Mouse (Mus musculus): ENCODE measurements around the gene Zfp300. TPM values are rescaled to one million over a fixed set of nuclear protein-coding genes. Genes with fewer than 3 reads are reported as not detected.
A peak's percentile ranks its signal among the peaks of the same experiment; 100 is the strongest.

Zfp300 gene
- 2.8 and 3.1 TPM in 2 replicates for polyA plus RNA-seq (2016; fragmentation: Nextera tagmentation; extraction: Ambion mirVana)

GRCm38 (mm10) chrX:21088983-21089866, at the start of gene Zfp300:
TSS of gene Zfp300 (minus strand) at chrX:21089527.
- Histone ChIP-seq H3K27me3 (replicated peaks) (no peaks in the 10 kb centered on the region), H3K4me3 (peak within 1 kb of the TSS; percentile 34), H3K9ac (peak within 1 kb of the TSS; percentile 6; the same call in 1 of the 2 replicates), H3K27ac (peak within 1 kb of the TSS; percentile 37; the same call in 1 of the 2 replicates), H3K9me3 (no peaks in the 10 kb centered on the region), H3K36me3 (no peaks in the 10 kb centered on the region), H3K4me1 (no peaks in the 10 kb centered on the region), H3K4me2 (replicated peaks) (peak within 1 kb of the TSS; percentile 52)
- 19% methylated on average over 27 of the region's 27 CpGs for WGBS
- ATAC-seq (ENCODE audit: low FRiP score, low read depth), result peak; percentile 94

GRCm38 (mm10) chrX:21115520-21115919, 26.2 kb upstream of the Zfp300 start, which contains the start of gene Ssxa1:
TSS of gene Ssxa1 (plus strand) at chrX:21115820.
- no peak within 1 kb of the TSS for H3K4me2 ChIP-seq (replicated peaks)
- no peak for ATAC-seq (ENCODE audit: low FRiP score, low read depth)
- no peak within 1 kb of the TSS for H3K4me3 ChIP-seq
- WGBS, result 84% methylated on average over 4 of the region's 4 CpGs
- H3K9me3 ChIP-seq, result no peaks in the 10 kb centered on the region
- H3K36me3 ChIP-seq, result no peaks in the 10 kb centered on the region
- H3K4me1 ChIP-seq, result no peaks in the 10 kb centered on the region
- H3K27ac ChIP-seq, result no peak within 1 kb of the TSS
- H3K9ac ChIP-seq, result no peak within 1 kb of the TSS
- no peaks in the 10 kb centered on the region for H3K27me3 ChIP-seq (replicated peaks)

DNA sequence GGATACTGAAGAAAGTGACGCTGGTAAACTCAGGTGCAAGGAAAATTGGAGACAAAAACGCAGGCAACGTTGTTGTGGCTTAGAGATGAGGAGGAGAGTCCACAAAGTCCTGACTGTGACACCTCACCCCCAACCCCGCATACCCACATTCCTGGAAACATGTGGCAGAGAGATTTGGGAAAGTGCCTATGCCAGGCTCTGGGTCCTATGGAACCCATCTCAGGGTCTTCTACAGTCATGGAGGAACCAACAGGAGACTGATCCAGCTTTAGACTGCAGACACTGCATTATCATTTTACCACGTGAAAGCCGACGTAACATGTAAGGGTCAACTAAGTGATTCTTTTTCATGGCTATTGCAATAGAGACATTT, 526 bp upstream of the Zfp300 start:
- Histone ChIP-seq H3K4me3 (peak overlapping the region; percentile 34; the same call in 1 of the 2 replicates), H3K27me3 (replicated peaks) (no peaks in the 10 kb centered on the region), H3K9me3 (no peaks in the 10 kb centered on the region), H3K4me1 (no peaks in the 10 kb centered on the region), H3K27ac (no peak overlapping the region), H3K36me3 (no peaks in the 10 kb centered on the region), H3K4me2 (replicated peaks) (peak overlapping the region; percentile 52), H3K9ac (no peak overlapping the region)
- ATAC-seq (ENCODE audit: low FRiP score, low read depth), result peak; percentile 42
- 49% methylated on average over 7 of the region's 7 CpGs for WGBS

GRCm38 (mm10) chrX:21088645-21088982, 713 bp downstream of the Zfp300 start:
- Histone ChIP-seq H3K4me3 (peak overlapping the region; percentile 34), H3K27ac (no peak overlapping the region), H3K4me1 (no peaks in the 10 kb centered on the region), H3K27me3 (replicated peaks) (no peaks in the 10 kb centered on the region), H3K9ac (peak overlapping the region; percentile 6; the same call in 1 of the 2 replicates), H3K36me3 (0 out of 2 replicates have a peak, but pooled peaks cover 2% of the 10 kb centered on the region), H3K4me2 (replicated peaks) (peak overlapping the region; percentile 52), H3K9me3 (no peaks in the 10 kb centered on the region)
- peak; percentile 43; the same call in 1 of the 2 replicates for ATAC-seq (ENCODE audit: low FRiP score, low read depth)
- 33% methylated on average over 6 of the region's 6 CpGs for WGBS

GRCm38 (mm10) chrX:21068106-21068505, 21.2 kb downstream of the Zfp300 start, which contains the start of gene Spaca5:
TSS of gene Spaca5 (plus strand) at chrX:21068406.
- Histone ChIP-seq H3K9ac (no peak within 1 kb of the TSS), H3K36me3 (no peaks in the 10 kb centered on the region), H3K4me1 (no peaks in the 10 kb centered on the region), H3K9me3 (no peaks in the 10 kb centered on the region), H3K4me2 (replicated peaks) (no peak within 1 kb of the TSS), H3K27me3 (replicated peaks) (no peaks in the 10 kb centered on the region), H3K4me3 (no peak within 1 kb of the TSS), H3K27ac (no peak within 1 kb of the TSS)
- ATAC-seq (ENCODE audit: low FRiP score, low read depth), result no peak

GRCm38 (mm10) chrX:21062544-21062890, 26.8 kb downstream of the Zfp300 start:
- no peaks in the 10 kb centered on the region for H3K9me3 ChIP-seq
- no peak overlapping the region for H3K27ac ChIP-seq
- no peaks in the 10 kb centered on the region for H3K4me1 ChIP-seq
- no peaks in the 10 kb centered on the region for H3K36me3 ChIP-seq
- no peak overlapping the region for H3K9ac ChIP-seq
- WGBS, result 64% methylated on average over 3 of the region's 3 CpGs
- H3K4me3 ChIP-seq, result peak overlapping the region; percentile 45; the same call in 1 of the 2 replicates
- no peaks in the 10 kb centered on the region for H3K27me3 ChIP-seq (replicated peaks)
- peak overlapping the region; percentile 43 for H3K4me2 ChIP-seq (replicated peaks)
- peak; percentile 31 for ATAC-seq (ENCODE audit: low FRiP score, low read depth)

- H3K4me2 ChIP-seq (replicated peaks), result peak within 1 kb of the TSS; percentile 56
- H3K27me3 ChIP-seq (replicated peaks), result no peaks in the 10 kb centered on the region
- WGBS, result 20% methylated on average over 25 of the region's 25 CpGs
- H3K9me3 ChIP-seq, result no peaks in the 10 kb centered on the region
- peak within 1 kb of the TSS; percentile 38; the same call in 1 of the 2 replicates for H3K9ac ChIP-seq
- ATAC-seq (ENCODE audit: low FRiP score, low read depth), result peak; percentile 96
- H3K36me3 ChIP-seq, result no peaks in the 10 kb centered on the region
- H3K27ac ChIP-seq, result no peak within 1 kb of the TSS
- no peaks in the 10 kb centered on the region for H3K4me1 ChIP-seq
- H3K4me3 ChIP-seq, result peak within 1 kb of the TSS; percentile 45
Measured at GRCm38 (mm10) chrX:21061866-21062543, 27.3 kb downstream of the Zfp300 start, which contains the start of gene Zfp182. TSS of gene Zfp182 (minus strand) at chrX:21062316.

GRCm38 (mm10) chrX:21061460-21061859, 27.9 kb downstream of the Zfp300 start:
- peak overlapping the region; percentile 45 for H3K4me3 ChIP-seq
- no peaks in the 10 kb centered on the region for H3K9me3 ChIP-seq
- H3K9ac ChIP-seq, result peak overlapping the region; percentile 38; the same call in 1 of the 2 replicates
- no peaks in the 10 kb centered on the region for H3K27me3 ChIP-seq (replicated peaks)
- WGBS, result 31% methylated on average over 9 of the region's 9 CpGs
- no peaks in the 10 kb centered on the region for H3K36me3 ChIP-seq
- H3K4me2 ChIP-seq (replicated peaks), result peak overlapping the region; percentile 56
- H3K27ac ChIP-seq, result no peak overlapping the region
- ATAC-seq (ENCODE audit: low FRiP score, low read depth), result peak; percentile 70
- H3K4me1 ChIP-seq, result no peaks in the 10 kb centered on the region

Other genes starting within 250 kb of the Zfp300 start
- gene Timp1, start 219.4 kb downstream of the Zfp300 start, polyA plus RNA-seq (2016; fragmentation: Nextera tagmentation; extraction: Ambion mirVana), result 6.1 and 7.8 TPM in 2 replicates
- gene Syn1, start 168.5 kb downstream of the Zfp300 start, polyA plus RNA-seq (2016; fragmentation: Nextera tagmentation; extraction: Ambion mirVana), result 22.7 and 34.1 TPM in 2 replicates
- 3.3 and 5.8 TPM in 2 replicates for gene Cfp, start 158.0 kb downstream of the Zfp300 start, polyA plus RNA-seq (2016; fragmentation: Nextera tagmentation; extraction: Ambion mirVana)
- 15.0 and 15.9 TPM in 2 replicates for gene Elk1, start 138.9 kb downstream of the Zfp300 start, polyA plus RNA-seq (2016; fragmentation: Nextera tagmentation; extraction: Ambion mirVana)
- gene Uxt, start 127.5 kb downstream of the Zfp300 start, polyA plus RNA-seq (2016; fragmentation: Nextera tagmentation; extraction: Ambion mirVana), result 54.2 and 58.4 TPM in 2 replicates
- 7.4 and 8.2 TPM in 2 replicates for gene Zfp182, start 27.2 kb downstream of the Zfp300 start, polyA plus RNA-seq (2016; fragmentation: Nextera tagmentation; extraction: Ambion mirVana)
- not detected in 2 replicates for gene Spaca5, start 21.1 kb downstream of the Zfp300 start, polyA plus RNA-seq (2016; fragmentation: Nextera tagmentation; extraction: Ambion mirVana)
- gene Ssxa1, start 26.3 kb upstream of the Zfp300 start, polyA plus RNA-seq (2016; fragmentation: Nextera tagmentation; extraction: Ambion mirVana), result not detected in 2 replicates
- gene Gm21876, start 86.1 kb upstream of the Zfp300 start, polyA plus RNA-seq (2016; fragmentation: Nextera tagmentation; extraction: Ambion mirVana), result not detected in 2 replicates

All from neural tube, embryonic 12.5 days (tissue).